Mouse (Mus musculus) embryonic facial prominence, embryonic 14.5 days (tissue): ENCODE measurements around the gene Glod4. TPM values are rescaled to one million over a fixed set of nuclear protein-coding genes. Genes with fewer than 3 reads are reported as not detected.

ENCODE experiments used
- ATAC-seq: fragments of 200-750 bp; cut with Nextera tagmentation; 2 replicates; pipeline ENCODE4 v1.8.0; 2017; ENCODE audit warnings: low read depth, moderate number of reproducible peaks, moderate TSS enrichment
- DNase-seq: peaks from one replicate; pipeline ENCODE4 v3.0.0-alpha.2; 2015; ENCODE audit warnings: low spot score
- H3K27ac ChIP-seq: fragments of 300-500 bp; sonication (generic); replicated peaks from 2 replicates; pipeline ENCODE4 v1.5.1; 2014; ENCODE audit warnings: low read depth, mild to moderate bottlenecking, low read length, moderate library complexity
- H3K27me3 ChIP-seq: fragments of 300-500 bp; sonication (generic); replicated peaks from 2 replicates; pipeline ENCODE4 v1.6.1; 2014; ENCODE audit warnings: low read length; ENCODE audit not compliant: control insufficient read depth, insufficient read depth
- H3K36me3 ChIP-seq: fragments of 300-500 bp; sonication (generic); 2 replicates; pipeline ENCODE4 v1.6.1; 2014; ENCODE audit warnings: low read length, mixed read lengths; ENCODE audit not compliant: control insufficient read depth, insufficient read depth
- H3K4me1 ChIP-seq: fragments of 300-500 bp; sonication (generic); 2 replicates; pipeline ENCODE4 v1.6.1; 2014; ENCODE audit warnings: antibody characterized with exemption, low read length; ENCODE audit not compliant: control insufficient read depth, insufficient read depth
- H3K4me2 ChIP-seq: fragments of 300-500 bp; sonication (generic); 2 replicates; pipeline ENCODE4 v1.6.1; 2014; ENCODE audit warnings: low read depth, mild to moderate bottlenecking, low read length, moderate library complexity, mixed read lengths
- H3K4me3 ChIP-seq: fragments of 300-500 bp; sonication (generic); 2 replicates; pipeline ENCODE4 v1.5.1; 2014; ENCODE audit warnings: low read depth, mild to moderate bottlenecking, low read length
- H3K9ac ChIP-seq: fragments of 300-500 bp; sonication (generic); 2 replicates; pipeline ENCODE4 v1.6.1; 2014; ENCODE audit warnings: low read depth, mild to moderate bottlenecking, low read length, moderate library complexity, mixed read lengths
- H3K9me3 ChIP-seq: fragments of 300-500 bp; sonication (generic); 2 replicates; pipeline ENCODE4 v1.6.1; 2016; ENCODE audit warnings: low read length; ENCODE audit not compliant: control insufficient read depth
- WGBS: fragments of 180-500 bp; shearing (Covaris S2); extraction: QIAGEN DNeasy Blood & Tissue Kit; methylation state at CpG from one replicate; pipeline ENCODE4 v1.1.7; 2014; 5-methylcytosine and 5-hydroxymethylcytosine counted together
- polyA plus RNA-seq: library from polyadenylated mRNA; unstranded; fragments of >200 nt; fragmentation: Nextera tagmentation; extraction: Ambion mirVana; gene quantifications from 2 replicates; pipeline ENCODE4 v1.2.1, GENCODE M21; 2014

The Glod4 gene
- 129 and 133 TPM in 2 replicates for polyA plus RNA-seq

DNA sequence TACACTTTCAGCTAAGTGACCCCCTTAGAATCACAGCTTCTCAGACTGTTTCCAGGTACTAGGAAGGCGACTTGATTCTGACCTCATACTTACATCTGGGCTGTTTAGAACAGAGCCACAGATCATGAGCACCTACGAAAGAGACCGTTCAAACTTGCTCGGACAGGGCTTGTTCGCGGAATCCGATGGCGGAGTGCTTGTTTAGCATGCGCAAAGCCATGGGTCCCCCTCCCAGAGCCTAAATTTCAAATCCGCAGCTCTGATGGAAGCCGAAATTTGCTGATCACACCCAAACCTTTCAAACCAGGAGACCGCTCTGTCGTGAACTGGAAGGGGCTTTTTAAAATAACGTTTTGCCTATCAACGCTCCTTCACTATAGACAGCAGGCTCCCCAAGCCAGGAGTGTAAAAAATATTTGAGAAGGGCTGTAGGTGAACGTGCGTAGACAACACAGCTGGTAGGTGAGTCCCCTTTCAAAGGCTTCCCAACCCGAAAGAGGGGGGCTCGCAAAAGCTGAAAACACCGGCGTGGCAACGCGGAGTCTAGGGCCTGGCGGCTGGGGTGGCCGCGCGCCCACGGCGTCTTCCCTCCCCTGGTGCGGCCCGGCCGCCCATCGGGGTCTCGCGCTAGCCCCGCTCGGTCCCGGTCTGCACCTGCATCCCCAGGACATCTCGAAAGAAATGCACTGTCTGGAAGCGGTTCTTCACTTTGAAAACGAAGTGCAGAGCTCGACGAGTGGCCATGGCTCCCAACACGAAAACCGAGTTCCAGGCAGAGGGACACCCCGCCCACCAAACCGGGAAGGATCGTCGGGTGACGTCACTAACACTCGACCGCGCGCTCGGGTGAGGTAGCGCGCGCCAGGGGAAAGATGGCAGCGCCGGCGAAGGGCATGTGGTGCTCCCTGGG, at the start of gene Glod4, which contains the start of gene Mrm3:
TSS of gene Glod4 (minus strand) at position 825 of the 910 bp plus-strand sequence.
TSS of gene Mrm3 (plus strand) at position 815 of the 910 bp plus-strand sequence.
- no peaks in the 10 kb centered on the region for H3K9me3 ChIP-seq
- ATAC-seq, result peak; percentile 87
- 1% methylated on average over 47 of the region's 61 CpGs for WGBS

DNA sequence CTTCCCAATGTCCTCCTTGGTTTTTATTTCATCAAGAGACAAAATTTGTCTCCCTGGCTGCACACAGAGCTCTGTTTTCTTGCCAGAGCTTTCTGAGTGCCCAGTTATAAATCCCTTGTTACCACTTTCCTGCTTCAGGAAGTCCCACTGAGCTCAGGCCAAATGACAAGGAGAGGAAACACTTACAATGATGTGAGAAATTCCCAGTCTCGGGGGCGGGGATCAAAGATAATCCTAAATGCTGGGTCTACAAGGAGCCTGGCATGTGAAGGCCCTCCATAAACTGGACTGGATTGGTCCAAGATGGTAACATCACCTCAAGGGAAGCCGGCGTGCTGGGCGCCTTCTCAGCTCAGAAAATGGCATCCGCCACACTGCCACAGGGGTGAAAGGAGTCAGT, 49.3 kb upstream of the Glod4 start:
- H3K27ac ChIP-seq, result peak overlapping the region; percentile 82
- 51% methylated on average over 6 of the region's 6 CpGs for WGBS
- ATAC-seq (no peak), DNase-seq (no peak)
- no peak overlapping the region for H3K9ac ChIP-seq
- H3K4me3 ChIP-seq, result no peak overlapping the region
- no peaks in the 10 kb centered on the region for H3K9me3 ChIP-seq
- peaks cover 79% of the 10 kb centered on the region for H3K4me1 ChIP-seq
- H3K27me3 ChIP-seq, result no peaks in the 10 kb centered on the region
- no peaks in the 10 kb centered on the region for H3K36me3 ChIP-seq
- H3K4me2 ChIP-seq, result peak overlapping the region; percentile 33

More for the DNA sequence above, at the start of gene Glod4, which contains the start of gene Mrm3:
- peak within 1 kb of the TSS; percentile 87 for H3K9ac ChIP-seq
- H3K27me3 ChIP-seq, result no peaks in the 10 kb centered on the region
- H3K4me2 ChIP-seq, result peak within 1 kb of the TSS; percentile 72
- peak within 1 kb of the TSS; percentile 90 for H3K4me3 ChIP-seq
- peaks cover 39% of the 10 kb centered on the region for H3K36me3 ChIP-seq
- peak within 1 kb of the TSS; percentile 78 for H3K27ac ChIP-seq
- DNase-seq, result peak; percentile 95
- peaks cover 14% of the 10 kb centered on the region for H3K4me1 ChIP-seq

DNA sequence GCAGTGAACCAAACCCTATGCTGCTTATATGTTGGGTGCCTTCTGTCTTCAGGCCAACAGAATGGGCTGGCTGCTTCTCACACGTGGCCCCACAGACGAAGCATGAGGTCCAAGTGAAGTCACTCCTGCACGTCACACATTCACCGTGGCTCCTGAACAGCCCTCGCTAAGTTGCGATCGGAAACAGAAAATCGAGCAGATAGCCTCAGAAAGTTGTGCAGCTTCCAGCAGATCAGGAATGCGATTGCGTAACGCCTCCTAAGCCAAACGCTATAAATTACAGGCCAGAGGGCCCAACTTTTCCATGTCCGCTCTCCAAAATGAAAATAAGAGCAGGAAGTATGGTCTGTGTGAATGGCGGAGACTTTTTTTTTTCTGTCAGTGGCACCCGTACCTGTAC, 48.9 kb upstream of the Glod4 start:
- Histone ChIP-seq H3K9ac (no peak overlapping the region), H3K9me3 (no peaks in the 10 kb centered on the region)
- peak; percentile 77 for DNase-seq

DNA sequence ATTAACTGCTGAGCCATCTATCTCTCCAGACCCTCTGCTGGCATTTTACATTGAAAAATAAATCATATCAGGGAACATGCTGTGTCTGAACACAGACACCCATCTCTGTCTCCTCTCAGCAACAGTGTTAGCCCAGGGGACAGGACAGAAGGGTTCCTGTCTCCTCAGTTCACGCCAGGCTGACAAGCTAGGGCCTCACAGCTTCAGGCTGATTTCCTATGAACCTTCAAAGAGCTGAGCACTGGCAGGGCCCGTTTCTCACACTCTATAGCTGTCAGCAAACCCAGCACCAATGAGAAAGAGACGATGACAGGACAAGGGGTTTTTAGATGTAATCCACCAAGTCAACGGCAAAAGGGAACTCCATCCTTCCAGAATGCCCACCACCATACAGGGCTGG, 48.4 kb upstream of the Glod4 start:
- H3K27ac ChIP-seq, result peak overlapping the region; percentile 82
- H3K4me2 ChIP-seq, result no peak overlapping the region
- no peaks in the 10 kb centered on the region for H3K36me3 ChIP-seq
- H3K4me1 ChIP-seq, result peaks cover 79% of the 10 kb centered on the region
- no peaks in the 10 kb centered on the region for H3K9me3 ChIP-seq
- ATAC-seq, result no peak
- WGBS, result 56% methylated on average over 4 of the region's 4 CpGs
- no peaks in the 10 kb centered on the region for H3K27me3 ChIP-seq
- no peak overlapping the region for H3K4me3 ChIP-seq
- no peak overlapping the region for H3K9ac ChIP-seq
- DNase-seq, result no peak

More for the DNA sequence above, 48.9 kb upstream of the Glod4 start:
- 49% methylated on average over 15 of the region's 15 CpGs for WGBS
- Histone ChIP-seq H3K36me3 (no peaks in the 10 kb centered on the region), H3K4me2 (peak overlapping the region; percentile 33), H3K27ac (peak overlapping the region; percentile 82), H3K4me1 (peaks cover 79% of the 10 kb centered on the region), H3K27me3 (no peaks in the 10 kb centered on the region), H3K4me3 (no peak overlapping the region)
- no peak for ATAC-seq

DNA sequence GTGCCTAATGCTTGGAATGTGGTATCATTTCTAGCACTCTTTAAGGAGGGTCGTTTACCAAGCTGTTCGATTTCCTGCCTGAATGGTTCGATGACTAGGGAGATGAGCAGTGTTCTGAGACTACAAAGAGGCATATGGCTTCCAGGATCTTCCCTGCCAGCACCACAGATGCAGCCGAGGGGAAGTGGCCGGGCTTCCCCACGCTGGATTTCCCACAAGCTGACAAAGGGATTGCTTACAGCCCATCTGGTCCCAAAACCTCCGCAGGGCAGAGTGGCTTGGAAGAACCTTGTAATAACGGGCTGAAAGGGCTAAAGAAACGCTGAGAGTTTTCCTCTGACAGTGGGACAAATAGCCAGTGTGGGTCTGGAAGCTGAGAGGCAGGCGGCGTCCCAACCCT, 46.8 kb upstream of the Glod4 start:
- H3K27ac ChIP-seq, result peak overlapping the region; percentile 80
- peak overlapping the region; percentile 31; the same call in 1 of the 2 replicates for H3K9ac ChIP-seq
- H3K4me1 ChIP-seq, result peaks cover 78% of the 10 kb centered on the region
- H3K36me3 ChIP-seq, result no peaks in the 10 kb centered on the region
- peak; percentile 83 for DNase-seq
- H3K4me2 ChIP-seq, result no peak overlapping the region
- H3K4me3 ChIP-seq, result no peak overlapping the region
- WGBS, result 18% methylated on average over 11 of the region's 11 CpGs
- peak; percentile 24; the same call in 1 of the 2 replicates for ATAC-seq
- H3K9me3 ChIP-seq, result no peaks in the 10 kb centered on the region
- H3K27me3 ChIP-seq, result no peaks in the 10 kb centered on the region

DNA sequence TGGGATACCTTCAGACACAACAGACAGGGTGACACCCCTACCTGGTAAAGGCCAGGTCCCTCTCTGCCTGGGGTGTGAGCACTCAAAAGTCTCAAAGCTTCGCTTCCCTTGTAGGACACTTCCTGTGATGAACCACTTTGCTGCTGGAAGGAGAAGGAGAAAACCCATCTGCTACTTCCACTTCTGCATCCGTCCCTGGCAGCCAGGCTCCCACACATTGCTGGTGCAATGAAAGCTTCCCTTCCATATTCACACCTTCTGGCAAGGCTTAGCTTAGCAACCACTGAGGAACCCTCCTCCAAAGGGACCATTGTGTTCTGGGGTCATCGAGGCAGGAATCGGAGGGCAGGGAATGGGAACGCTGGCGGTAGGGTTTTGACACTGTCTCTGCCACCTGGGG, 45.1 kb upstream of the Glod4 start:
- H3K4me3 ChIP-seq, result no peak overlapping the region
- H3K4me1 ChIP-seq, result peaks cover 62% of the 10 kb centered on the region
- peaks cover 3% of the 10 kb centered on the region; the same call in 1 of the 2 replicates for H3K36me3 ChIP-seq
- WGBS, result 86% methylated on average over 6 of the region's 6 CpGs
- H3K27ac ChIP-seq, result no peak overlapping the region
- DNase-seq (no peak), ATAC-seq (no peak)
- H3K9me3 ChIP-seq, result no peaks in the 10 kb centered on the region
- H3K27me3 ChIP-seq, result no peaks in the 10 kb centered on the region
- H3K4me2 ChIP-seq, result no peak overlapping the region
- H3K9ac ChIP-seq, result no peak overlapping the region

DNA sequence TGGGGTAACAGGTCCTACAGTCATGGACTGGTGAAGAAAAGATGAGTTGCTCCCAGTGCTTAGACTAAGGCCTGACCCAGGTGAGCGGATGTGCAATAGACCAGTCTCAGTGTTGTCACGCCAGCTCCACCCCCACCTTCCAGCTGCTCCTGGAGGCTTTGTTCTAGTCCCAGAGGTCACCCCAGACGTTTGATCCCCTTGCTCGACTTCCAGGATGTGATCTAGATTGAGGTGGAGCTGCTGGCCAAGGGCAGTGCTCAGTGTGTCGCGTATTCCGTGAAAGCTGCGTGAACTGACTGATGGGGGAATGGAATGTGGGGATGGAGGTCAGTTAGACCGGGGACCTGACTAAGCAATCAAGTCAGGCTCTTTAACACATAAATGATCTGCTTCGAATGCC, 43.8 kb upstream of the Glod4 start:
- Histone ChIP-seq H3K4me1 (peaks cover 49% of the 10 kb centered on the region), H3K9me3 (no peaks in the 10 kb centered on the region), H3K27me3 (no peaks in the 10 kb centered on the region), H3K9ac (no peak overlapping the region), H3K4me3 (no peak overlapping the region), H3K27ac (peak overlapping the region; percentile 58), H3K4me2 (no peak overlapping the region), H3K36me3 (peaks cover 6% of the 10 kb centered on the region; the same call in 1 of the 2 replicates)
- 48% methylated on average over 10 of the region's 10 CpGs for WGBS
- DNase-seq (no peak), ATAC-seq (no peak)

DNA sequence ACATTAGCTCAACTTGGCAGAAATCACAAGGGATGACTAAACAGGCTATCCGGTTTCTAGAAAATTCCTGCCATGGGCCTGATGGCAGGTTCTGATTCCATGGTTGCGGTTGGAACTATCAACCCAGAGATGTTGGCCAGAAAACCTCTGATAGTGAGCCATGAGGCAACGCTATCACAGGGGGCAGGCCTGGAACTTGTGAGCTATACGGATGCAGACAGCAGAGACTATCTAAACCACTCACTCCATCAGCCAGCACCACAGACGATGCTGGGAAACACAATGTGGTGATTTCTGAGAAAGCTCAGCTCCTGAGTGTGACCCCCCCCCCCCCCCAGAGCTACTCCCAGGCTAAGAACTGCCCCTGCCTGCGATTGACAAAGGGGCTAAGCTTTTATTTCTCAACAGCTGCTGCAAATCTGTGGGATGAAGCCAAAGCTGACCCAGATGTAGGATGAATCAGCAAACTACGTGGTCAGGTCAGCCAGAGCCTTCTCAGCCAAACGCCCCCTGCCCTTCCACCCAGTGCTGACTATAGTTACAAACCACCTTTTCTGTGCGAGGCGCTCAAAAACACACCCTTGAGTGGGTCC, 43.1 kb upstream of the Glod4 start:
- Histone ChIP-seq H3K9me3 (no peaks in the 10 kb centered on the region), H3K9ac (no peak overlapping the region), H3K27ac (peak overlapping the region; percentile 58), H3K4me1 (peaks cover 43% of the 10 kb centered on the region), H3K4me2 (no peak overlapping the region), H3K27me3 (no peaks in the 10 kb centered on the region), H3K4me3 (no peak overlapping the region), H3K36me3 (peaks cover 6% of the 10 kb centered on the region; the same call in 1 of the 2 replicates)
- WGBS, result 39% methylated on average over 10 of the region's 10 CpGs
- no peak for ATAC-seq
- no peak for DNase-seq
